Mouse (Mus musculus) neural tube, embryonic 11.5 days (tissue): ENCODE results near the gene Map2. TPM values are rescaled to one million over a fixed set of nuclear protein-coding genes. Genes with fewer than 3 reads are reported as not detected.

ENCODE experiments used
- ATAC-seq: fragments of 200-750 bp; cut with Nextera tagmentation; 2 replicates; pipeline ENCODE4 v1.8.0; 2017; ENCODE audit warnings: moderate number of reproducible peaks, mild to moderate bottlenecking, moderate TSS enrichment, moderate library complexity; ENCODE audit not compliant: insufficient read depth, low FRiP score, low TSS enrichment
- DNase-seq: peaks from one replicate; pipeline ENCODE4 v3.0.0-alpha.2; 2015; ENCODE audit warnings: low spot score
- H3K27ac ChIP-seq: fragments of 300-500 bp; sonication (generic); 2 replicates; pipeline ENCODE4 v1.5.1; 2014; ENCODE audit warnings: low read depth, mild to moderate bottlenecking, low read length
- H3K27me3 ChIP-seq: fragments of 300-500 bp; sonication (generic); 2 replicates; pipeline ENCODE4 v1.6.1; 2014; ENCODE audit warnings: mild to moderate bottlenecking, low read length, mixed read lengths; ENCODE audit not compliant: control insufficient read depth, insufficient read depth
- H3K36me3 ChIP-seq: fragments of 300-500 bp; sonication (generic); 2 replicates; pipeline ENCODE4 v1.6.1; 2014; ENCODE audit warnings: mild to moderate bottlenecking, low read length, moderate library complexity, mixed read lengths; ENCODE audit not compliant: control insufficient read depth, insufficient read depth
- H3K4me1 ChIP-seq: fragments of 300-500 bp; sonication (generic); 2 replicates; pipeline ENCODE4 v1.6.1; 2014; ENCODE audit warnings: low read length, mixed read lengths; ENCODE audit not compliant: control insufficient read depth, insufficient read depth
- H3K4me2 ChIP-seq: fragments of 300-500 bp; sonication (generic); 2 replicates; pipeline ENCODE4 v1.6.1; 2014; ENCODE audit warnings: low read depth, mild to moderate bottlenecking, moderate library complexity
- H3K4me3 ChIP-seq: fragments of 300-500 bp; sonication (generic); 2 replicates; pipeline ENCODE4 v1.5.1; 2014; ENCODE audit warnings: low read depth, low read length
- H3K9ac ChIP-seq: fragments of 300-500 bp; sonication (generic); 2 replicates; pipeline ENCODE4 v1.6.1; 2014; ENCODE audit warnings: mild to moderate bottlenecking, low read length
- H3K9me3 ChIP-seq: fragments of 300-500 bp; sonication (generic); 2 replicates; pipeline ENCODE4 v1.6.1; 2016; ENCODE audit warnings: low read length; ENCODE audit not compliant: control insufficient read depth
- WGBS: fragments of 180-500 bp; shearing (Covaris S2); extraction: QIAGEN DNeasy Blood & Tissue Kit; methylation state at CpG from one replicate; pipeline ENCODE4 v1.1.7; 2014; 5-methylcytosine and 5-hydroxymethylcytosine counted together
- polyA plus RNA-seq: library from polyadenylated mRNA; unstranded; fragments of >200 nt; fragmentation: Nextera tagmentation; extraction: Ambion mirVana; gene quantifications from 2 replicates; pipeline ENCODE4 v1.2.1, GENCODE M21; 2014

Map2 gene
- 187 and 194 TPM in 2 replicates for polyA plus RNA-seq

GRCm38 (mm10) chr1:66175041-66175665 lies at the start of gene Map2:
Gene Map2, plus strand, starts transcription at chr1:66175273.
- H3K4me1 ChIP-seq: 0 out of 2 replicates have a peak, but pooled peaks cover 2% of the 10 kb centered on the region

GRCm38 (mm10) chr1:66133014-66133413 lies 42.1 kb upstream of the Map2 start:
- Histone ChIP-seq H3K27me3 (no peaks in the 10 kb centered on the region), H3K4me3 (no peak overlapping the region), H3K4me1 (no peaks in the 10 kb centered on the region), H3K36me3 (no peaks in the 10 kb centered on the region), H3K9ac (no peak overlapping the region), H3K27ac (no peak overlapping the region), H3K4me2 (no peak overlapping the region), H3K9me3 (no peaks in the 10 kb centered on the region)
- DNase-seq (no peak), ATAC-seq (no peak)

More at GRCm38 (mm10) chr1:66175041-66175665, at the start of gene Map2:
- H3K4me2 ChIP-seq: peak within 1 kb of the TSS; percentile 79
- peak within 1 kb of the TSS; percentile 73 for H3K4me3 ChIP-seq
- DNase-seq: peak; percentile 91
- no peaks in the 10 kb centered on the region for H3K36me3 ChIP-seq
- H3K27ac ChIP-seq: peak within 1 kb of the TSS; percentile 87
- peak within 1 kb of the TSS; percentile 85 for H3K9ac ChIP-seq
- H3K27me3 ChIP-seq: no peaks in the 10 kb centered on the region
- ATAC-seq: peak; percentile 95
- no peaks in the 10 kb centered on the region for H3K9me3 ChIP-seq
- 0% methylated on average over 37 of the region's 61 CpGs for WGBS

- no peak for DNase-seq
- ATAC-seq: no peak
- H3K36me3 ChIP-seq: no peaks in the 10 kb centered on the region
These were observed 39.7 kb upstream of the Map2 start for GRCm38 (mm10) chr1:66135324-66135723.

GRCm38 (mm10) chr1:66140686-66141085 lies 34.4 kb upstream of the Map2 start:
- Histone ChIP-seq H3K4me1 (no peaks in the 10 kb centered on the region), H3K9ac (no peak overlapping the region), H3K27me3 (no peaks in the 10 kb centered on the region), H3K36me3 (no peaks in the 10 kb centered on the region), H3K4me2 (no peak overlapping the region), H3K4me3 (no peak overlapping the region), H3K27ac (no peak overlapping the region), H3K9me3 (no peaks in the 10 kb centered on the region)
- ATAC-seq (no peak), DNase-seq (no peak)
- 90% methylated on average over 1 of the region's 1 CpGs for WGBS

More at GRCm38 (mm10) chr1:66135324-66135723, 39.7 kb upstream of the Map2 start:
- Histone ChIP-seq H3K4me3 (no peak overlapping the region), H3K4me2 (no peak overlapping the region), H3K9ac (no peak overlapping the region), H3K27ac (no peak overlapping the region), H3K27me3 (no peaks in the 10 kb centered on the region), H3K4me1 (no peaks in the 10 kb centered on the region), H3K9me3 (no peaks in the 10 kb centered on the region)

- no peak for DNase-seq
- no peaks in the 10 kb centered on the region for H3K36me3 ChIP-seq
- no peaks in the 10 kb centered on the region for H3K9me3 ChIP-seq
- H3K4me2 ChIP-seq: no peak overlapping the region
- no peak overlapping the region for H3K27ac ChIP-seq
- no peak overlapping the region for H3K4me3 ChIP-seq
- no peak for ATAC-seq
- 79% methylated on average over 3 of the region's 3 CpGs for WGBS
- H3K9ac ChIP-seq: no peak overlapping the region
- H3K27me3 ChIP-seq: no peaks in the 10 kb centered on the region
- H3K4me1 ChIP-seq: no peaks in the 10 kb centered on the region
These were observed 29.9 kb upstream of the Map2 start for GRCm38 (mm10) chr1:66145180-66145579.

- WGBS: 63% methylated on average over 2 of the region's 2 CpGs
- H3K27me3 ChIP-seq: no peaks in the 10 kb centered on the region
- ATAC-seq: no peak
- no peak overlapping the region for H3K9ac ChIP-seq
- H3K4me2 ChIP-seq: no peak overlapping the region
- no peaks in the 10 kb centered on the region for H3K4me1 ChIP-seq
- H3K9me3 ChIP-seq: no peaks in the 10 kb centered on the region
- H3K27ac ChIP-seq: no peak overlapping the region
- no peak for DNase-seq
- H3K36me3 ChIP-seq: no peaks in the 10 kb centered on the region
- no peak overlapping the region for H3K4me3 ChIP-seq
These were observed 26.1 kb upstream of the Map2 start for GRCm38 (mm10) chr1:66148825-66149514.

GRCm38 (mm10) chr1:66150806-66151205 lies 24.3 kb upstream of the Map2 start:
- no peak for DNase-seq
- H3K27ac ChIP-seq: no peak overlapping the region
- no peak overlapping the region for H3K4me3 ChIP-seq
- no peaks in the 10 kb centered on the region for H3K36me3 ChIP-seq
- H3K9ac ChIP-seq: no peak overlapping the region
- ATAC-seq: no peak
- no peaks in the 10 kb centered on the region for H3K27me3 ChIP-seq
- H3K9me3 ChIP-seq: no peaks in the 10 kb centered on the region
- H3K4me2 ChIP-seq: no peak overlapping the region
- 91% methylated on average over 3 of the region's 3 CpGs for WGBS
- no peaks in the 10 kb centered on the region for H3K4me1 ChIP-seq

GRCm38 (mm10) chr1:66157135-66157534 lies 17.9 kb upstream of the Map2 start:
- 90% methylated on average over 2 of the region's 2 CpGs for WGBS
- Histone ChIP-seq H3K9me3 (no peaks in the 10 kb centered on the region), H3K27ac (no peak overlapping the region), H3K9ac (no peak overlapping the region), H3K27me3 (no peaks in the 10 kb centered on the region), H3K4me2 (no peak overlapping the region), H3K4me3 (no peak overlapping the region), H3K36me3 (no peaks in the 10 kb centered on the region), H3K4me1 (no peaks in the 10 kb centered on the region)
- DNase-seq (no peak), ATAC-seq (no peak)

- DNase-seq (no peak), ATAC-seq (no peak)
- H3K4me2 ChIP-seq: no peak overlapping the region
- H3K27me3 ChIP-seq: no peaks in the 10 kb centered on the region
- H3K4me3 ChIP-seq: no peak overlapping the region
- H3K4me1 ChIP-seq: no peaks in the 10 kb centered on the region
- H3K27ac ChIP-seq: no peak overlapping the region
- no peaks in the 10 kb centered on the region for H3K9me3 ChIP-seq
- no peak overlapping the region for H3K9ac ChIP-seq
- H3K36me3 ChIP-seq: no peaks in the 10 kb centered on the region
These were observed 17.5 kb upstream of the Map2 start for GRCm38 (mm10) chr1:66157589-66157988.
